Mouse (Mus musculus) MEL (cell line): Measurements from ENCODE around the gene Dusp23. TPM values are rescaled to one million over a fixed set of nuclear protein-coding genes. Genes with fewer than 3 reads are reported as not detected.

Source experiments
- DNase-seq: peaks from one replicate; pipeline ENCODE4 v3.0.0; 2011; ENCODE audit warnings: low read depth, low spot score
- H3K27ac ChIP-seq: 2 replicates; pipeline ENCODE4 v1.5.1; 2012; ENCODE audit warnings: low read depth, mild to moderate bottlenecking, control low read depth, low read length, moderate library complexity; ENCODE audit not compliant: control insufficient read depth
- H3K27me3 ChIP-seq, 2 experiments: fragments of 150-350 bp in 1 of 2; sonication (generic) in 1 of 2; 2 replicates each; pipeline ENCODE4 v1.6.1; 2012; ENCODE audit warnings: low read length in 2 of 2, mild to moderate bottlenecking in 2 of 2, improper control_type of control experiment in 1 of 2, moderate library complexity in 1 of 2; ENCODE audit not compliant: insufficient read depth in 2 of 2, control insufficient read depth in 1 of 2
- H3K36me3 ChIP-seq, 2 experiments: 2 replicates each; pipeline ENCODE4 v1.6.1; 2012 to 2014; ENCODE audit warnings: low read length in 2 of 2, improper control_type of control experiment in 1 of 2, inconsistent platforms in 1 of 2, mild to moderate bottlenecking in 1 of 2; ENCODE audit not compliant: insufficient read depth in 2 of 2, control insufficient read depth in 1 of 2
- H3K4me1 ChIP-seq, 2 experiments: fragments of 150-350 bp in 1 of 2; sonication (generic) in 1 of 2; 2 replicates each; pipeline ENCODE4 v1.6.1; 2012; ENCODE audit warnings: low read length in 2 of 2, improper control_type of control experiment in 1 of 2, mild to moderate bottlenecking in 1 of 2; ENCODE audit not compliant: insufficient read depth in 2 of 2, control insufficient read depth in 1 of 2
- H3K4me3 ChIP-seq, 2 experiments: fragments of 150-350 bp in 1 of 2; sonication (generic) in 1 of 2; 2 replicates each; pipeline ENCODE4 v1.5.1; 2012; ENCODE audit warnings: low read depth in 2 of 2, low read length in 2 of 2, mild to moderate bottlenecking in 2 of 2, moderate library complexity in 2 of 2, control low read depth in 1 of 2, improper control_type of control experiment in 1 of 2; ENCODE audit not compliant: control insufficient read depth in 1 of 2, insufficient read depth in 1 of 2
- H3K79me2 ChIP-seq: 2 replicates; pipeline ENCODE4 v1.6.1; 2012; ENCODE audit warnings: mild to moderate bottlenecking, low read length, moderate library complexity; ENCODE audit not compliant: control insufficient read depth, poor library complexity, insufficient read depth
- H3K9ac ChIP-seq: 2 replicates; pipeline ENCODE4 v1.6.1; 2012; ENCODE audit warnings: low read depth, mild to moderate bottlenecking, control low read depth, low read length, moderate library complexity; ENCODE audit not compliant: control insufficient read depth, poor library complexity, severe bottlenecking
- H3K9me3 ChIP-seq: fragments of 150-350 bp; sonication (generic); replicated peaks from 2 replicates; pipeline ENCODE4 v1.6.1; 2012; ENCODE audit warnings: mild to moderate bottlenecking, low read length, improper control_type of control experiment, moderate library complexity; ENCODE audit not compliant: insufficient read depth
- CHD1 ChIP-seq: IDR thresholded peaks from 2 replicates; pipeline ENCODE4 v1.6.1; 2012; ENCODE audit warnings: low read depth, mild to moderate bottlenecking, inconsistent platforms, low read length, improper control_type of control experiment
- EP300 ChIP-seq, 2 experiments: IDR thresholded peaks; 2 replicates each; pipeline ENCODE4 v1.6.1; 2011; ENCODE audit warnings: improper control_type of control experiment in 2 of 2, low read length in 2 of 2, low read depth in 1 of 2, mild to moderate bottlenecking in 1 of 2
- ETS1 ChIP-seq: IDR thresholded peaks from 2 replicates; pipeline ENCODE4 v1.6.1; 2012; ENCODE audit warnings: low read depth, mild to moderate bottlenecking, inconsistent platforms, low read length, improper control_type of control experiment, moderate library complexity
- GATA1 ChIP-seq: IDR thresholded peaks from 2 replicates; pipeline ENCODE4 v1.6.1; 2011; ENCODE audit warnings: low read depth, low read length, improper control_type of control experiment
- JUND ChIP-seq: IDR thresholded peaks from 2 replicates; pipeline ENCODE4 v1.6.1; 2011; ENCODE audit warnings: low read depth, mild to moderate bottlenecking, improper control_type of control experiment, low read length
- KAT2A ChIP-seq: conservative IDR thresholded peaks from 2 replicates; pipeline ENCODE4 v1.6.1; 2012; ENCODE audit warnings: low read depth, low read length, improper control_type of control experiment, inconsistent platforms
- MAFK ChIP-seq: IDR thresholded peaks from 2 replicates; pipeline ENCODE4 v1.6.1; 2011; ENCODE audit warnings: low read depth, mild to moderate bottlenecking, low read length, improper control_type of control experiment, borderline replicate concordance
- MAZ ChIP-seq: IDR thresholded peaks from 2 replicates; pipeline ENCODE4 v1.6.1; 2012; ENCODE audit warnings: low read depth, mild to moderate bottlenecking, inconsistent platforms, low read length, improper control_type of control experiment
- MXI1 ChIP-seq: IDR thresholded peaks from 2 replicates; pipeline ENCODE4 v1.6.1; 2011; ENCODE audit warnings: mild to moderate bottlenecking, low read depth, low read length, improper control_type of control experiment
- MYC ChIP-seq: IDR thresholded peaks from 2 replicates; pipeline ENCODE4 v1.6.1; 2011; ENCODE audit warnings: low read depth, mild to moderate bottlenecking, low read length, improper control_type of control experiment, moderate library complexity
- NRF1 ChIP-seq: IDR thresholded peaks from 2 replicates; pipeline ENCODE4 v1.6.1; 2014; ENCODE audit warnings: low read depth, mild to moderate bottlenecking, inconsistent platforms, low read length, improper control_type of control experiment, moderate library complexity; ENCODE audit not compliant: poor library complexity, insufficient read depth, severe bottlenecking
- POLR2A ChIP-seq, 2 experiments: IDR thresholded peaks; 2 replicates each; pipeline ENCODE4 v1.6.1; 2011 to 2012; ENCODE audit warnings: low read length in 2 of 2, mild to moderate bottlenecking in 2 of 2, control low read depth in 1 of 2, improper control_type of control experiment in 1 of 2, low read depth in 1 of 2, moderate library complexity in 1 of 2; ENCODE audit not compliant: control insufficient read depth in 1 of 2, insufficient read depth in 1 of 2, poor library complexity in 1 of 2
- POLR2AphosphoS2 ChIP-seq: IDR thresholded peaks from 2 replicates; pipeline ENCODE4 v1.6.1; 2011; ENCODE audit warnings: low read length, improper control_type of control experiment
- POLR2AphosphoS5 ChIP-seq: IDR thresholded peaks from 2 replicates; pipeline ENCODE4 v1.6.1; 2012; ENCODE audit warnings: low read depth, borderline replicate concordance, mild to moderate bottlenecking, inconsistent platforms, low read length, moderate library complexity, mixed read lengths
- RAD21 ChIP-seq: IDR thresholded peaks from 2 replicates; pipeline ENCODE4 v1.6.1; 2011; ENCODE audit warnings: mild to moderate bottlenecking, low read depth, low read length, improper control_type of control experiment
- RCOR1 ChIP-seq: IDR thresholded peaks from 2 replicates; pipeline ENCODE4 v1.6.1; 2012; ENCODE audit warnings: low read depth, mild to moderate bottlenecking, inconsistent platforms, low read length, improper control_type of control experiment
- SIN3A ChIP-seq: IDR thresholded peaks from 2 replicates; pipeline ENCODE4 v1.6.1; 2012; ENCODE audit warnings: low read length, improper control_type of control experiment, inconsistent platforms
- SMC3 ChIP-seq: IDR thresholded peaks from 2 replicates; pipeline ENCODE4 v1.6.1; 2011; ENCODE audit warnings: low read depth, low read length, improper control_type of control experiment
- TAL1 ChIP-seq: IDR thresholded peaks from 2 replicates; pipeline ENCODE4 v1.6.1; 2012; ENCODE audit warnings: mild to moderate bottlenecking, inconsistent platforms, low read length, moderate library complexity, mixed read lengths
- TBP ChIP-seq: IDR thresholded peaks from 2 replicates; pipeline ENCODE4 v1.8.0; 2011; ENCODE audit warnings: low read depth, low read length, improper control_type of control experiment
- UBTF ChIP-seq: IDR thresholded peaks from 2 replicates; pipeline ENCODE4 v1.6.1; 2012; ENCODE audit warnings: low read depth, mild to moderate bottlenecking, inconsistent platforms, low read length, improper control_type of control experiment, moderate library complexity, borderline replicate concordance; ENCODE audit not compliant: insufficient read depth
- USF1 ChIP-seq: IDR thresholded peaks from 2 replicates; pipeline ENCODE4 v1.6.1; 2014; ENCODE audit warnings: low read depth, mild to moderate bottlenecking, inconsistent platforms, low read length, improper control_type of control experiment, moderate library complexity
- ZKSCAN1 ChIP-seq: IDR thresholded peaks from 2 replicates; pipeline ENCODE4 v1.6.1; 2012; ENCODE audit warnings: low read depth, mild to moderate bottlenecking, inconsistent platforms, low read length, improper control_type of control experiment, moderate library complexity
- polyA plus RNA-seq, 2 experiments: library from polyadenylated mRNA; stranded (reverse) in 1 of 2; unstranded in 1 of 2; fragments of >175 nt in 1 of 2; fragments of >200 nt in 1 of 2; gene quantifications; 2 replicates each; pipeline versions ENCODE4 v1.2.1 to v1.2.4; 2012; ENCODE audit warnings: low replicate concordance in 2 of 2, low read depth in 1 of 2; ENCODE audit not compliant: insufficient read length in 2 of 2, insufficient read depth in 1 of 2, missing spikeins in 1 of 2
- total RNA-seq: library from RNA; depleted of rRNA; stranded (reverse); fragments of 300-350 nt; gene quantifications from 2 replicates; pipeline ENCODE4 v1.2.3, GENCODE M21; 2012

Gene Dusp23
- total and polyA plus RNA-seq, 3 experiments: 0.54 to 2.5 TPM; not detected in 1

GRCm38 (mm10) chr1:172615412-172615811 lies 17.4 kb downstream of the Dusp23 start:
- no peak for DNase-seq
- no peak overlapping the region for H3K27ac ChIP-seq
- H3K9ac ChIP-seq: no peak overlapping the region

GRCm38 (mm10) chr1:172614654-172615053 lies 18.1 kb downstream of the Dusp23 start:
- no peak overlapping the region for H3K4me3 ChIP-seq
- no peak overlapping the region for H3K9ac ChIP-seq
- H3K36me3 ChIP-seq: no peaks in the 10 kb centered on the region
- H3K79me2 ChIP-seq: no peaks in the 10 kb centered on the region
- TF ChIP-seq MYC: no peak
- TF ChIP-seq MAFK: no peak
- no peak for TF ChIP-seq POLR2A (IDR thresholded peaks at IDR 0.05; ENCODE audit: control insufficient read depth in 1 of 2, insufficient read depth in 1 of 2, low read depth in 1 of 2, low read length in 2 of 2, poor library complexity in 1 of 2)
- no peak for TF ChIP-seq KAT2A
- no peak for TF ChIP-seq POLR2AphosphoS5
- no peak for TF ChIP-seq UBTF
- no peak for TF ChIP-seq ETS1
- TF ChIP-seq RCOR1: no peak
- TF ChIP-seq EP300 (IDR thresholded peaks at IDR 0.05; ENCODE audit: low read depth in 1 of 2, low read length in 2 of 2): no peak
- TF ChIP-seq POLR2AphosphoS2: no peak
- no peak for TF ChIP-seq SIN3A
- TF ChIP-seq MXI1: no peak
- no peak for TF ChIP-seq CHD1
- TF ChIP-seq NRF1: no peak
- H3K4me1 ChIP-seq: no peaks in the 10 kb centered on the region
- H3K27me3 ChIP-seq: peaks cover 0 to 2% of the 10 kb centered on the region in 2 experiments; a peak in 1 of 4 replicates
- H3K9me3 ChIP-seq: no peaks in the 10 kb centered on the region
- no peak overlapping the region for H3K27ac ChIP-seq
- DNase-seq: no peak

More at GRCm38 (mm10) chr1:172615412-172615811, 17.4 kb downstream of the Dusp23 start:
- Histone ChIP-seq H3K4me1 (no peaks in the 10 kb centered on the region), H3K79me2 (no peaks in the 10 kb centered on the region), H3K27me3 (peaks cover 0 to 2% of the 10 kb centered on the region in 2 experiments; a peak in 1 of 4 replicates), H3K36me3 (no peaks in the 10 kb centered on the region), H3K9me3 (no peaks in the 10 kb centered on the region), H3K4me3 (no peak overlapping the region)
- no peak for TF ChIP-seq POLR2AphosphoS2
- TF ChIP-seq TAL1: no peak
- TF ChIP-seq MAFK: no peak
- no peak for TF ChIP-seq RCOR1
- TF ChIP-seq MAZ: no peak
- no peak for TF ChIP-seq GATA1
- TF ChIP-seq RAD21: no peak
- no peak for TF ChIP-seq SMC3
- no peak for TF ChIP-seq UBTF
- no peak for TF ChIP-seq USF1
- TF ChIP-seq POLR2AphosphoS5: no peak
- no peak for TF ChIP-seq JUND
- no peak for TF ChIP-seq KAT2A
- TF ChIP-seq ZKSCAN1: no peak
- no peak for TF ChIP-seq TBP
